15 mouse cellular contexts compared by ENCODE assay signal in genomic region chr11:85846509-85846908, GRCm38 (mm10). TPM values are rescaled to one million over a fixed set of nuclear protein-coding genes. Genes with fewer than 3 reads are reported as not detected.
DNase-seq lines count a peak whose midpoint lies in the region; ATAC-seq and TF ChIP-seq lines count a peak whose summit lies in the region.
"Had no signal": no experiment of that assay in that cellular context is flagged by ENCODE, and none has a peak within 500 bp of the region (broad histone marks: within the 10 kb centered on the region; RNA-seq: fewer than 3 reads in every experiment).

No protein-coding gene starts in this region.

- no peaks in the 10 kb centered on the region for H3K4me1 ChIP-seq in embryonic facial prominence, embryonic 11.5 days (ENCODE audit: control insufficient read depth, insufficient read depth, low read length)
- H3K4me1 ChIP-seq in kidney, postnatal 0 days (replicated peaks; ENCODE audit: insufficient read depth, low read length), result peaks cover 20% of the 10 kb centered on the region; the same call in 1 of the 2 replicates

- WGBS in embryonic facial prominence, embryonic 11.5 days, result 47% methylated on average over 4 of the region's 4 CpGs
- WGBS in kidney, postnatal 0 days, result 35% methylated on average over 4 of the region's 4 CpGs

- H3K27ac ChIP-seq in embryonic facial prominence, embryonic 11.5 days (replicated peaks; ENCODE audit: low read depth, low read length), result no peak overlapping the region
- peak overlapping the region; percentile 79 for H3K27ac ChIP-seq in kidney, postnatal 0 days
- H3K27ac ChIP-seq: embryonic facial prominence, embryonic 13.5 days; hindbrain, embryonic 14.5 days had no signal

- H3K9ac ChIP-seq in embryonic facial prominence, embryonic 11.5 days (replicated peaks; ENCODE audit: low read length), result 0 out of 2 replicates have a peak overlapping the region, but pooled peaks have one; percentile 19
- H3K9ac ChIP-seq in kidney, postnatal 0 days (ENCODE audit: low read depth, low read length), result no peak overlapping the region
- H3K9ac ChIP-seq: embryonic facial prominence, embryonic 13.5 days; hindbrain, embryonic 14.5 days had no signal

- intact Hi-C loops in gastrocnemius, postnatal 14 days (cut with DNase I; ENCODE audit: low total_unique reads), result loop anchor here (5.0 kb wide), 2 partner anchors 126 to 326 kb away; no protein-coding TSS in a partner anchor

- no peak overlapping the region for H3K4me3 ChIP-seq in embryonic facial prominence, embryonic 11.5 days (ENCODE audit: low read depth, low read length)
- no peak overlapping the region for H3K4me3 ChIP-seq in kidney, postnatal 0 days (replicated peaks; ENCODE audit: low read depth, low read length)
- H3K4me3 ChIP-seq: embryonic facial prominence, embryonic 13.5 days had no signal

- no peak for ATAC-seq in embryonic facial prominence, embryonic 11.5 days (replicated peaks; ENCODE audit: insufficient number of reproducible peaks, low FRiP score, low TSS enrichment, low read depth)
- no peak for ATAC-seq in kidney, postnatal 0 days (replicated peaks; ENCODE audit: low FRiP score, low read depth)
- ATAC-seq: CD4-positive, CD25-positive, alpha-beta regulatory T cell, adult 4 months had no signal

- H3K36me3 ChIP-seq in embryonic facial prominence, embryonic 11.5 days (replicated peaks; ENCODE audit: control insufficient read depth, insufficient read depth, low read depth, low read length), result no peaks in the 10 kb centered on the region
- no peaks in the 10 kb centered on the region for H3K36me3 ChIP-seq in kidney, postnatal 0 days (ENCODE audit: insufficient read depth, low read length)

- H3K27me3 ChIP-seq in embryonic facial prominence, embryonic 11.5 days (ENCODE audit: control insufficient read depth, insufficient read depth, low read length), result no peaks in the 10 kb centered on the region
- H3K27me3 ChIP-seq in kidney, postnatal 0 days (ENCODE audit: insufficient read depth, low read length), result no peaks in the 10 kb centered on the region

- DNase-seq in gastrocnemius, postnatal 25 days, result peak; percentile 73
- no peak for DNase-seq in gastrocnemius, postnatal 14 days
- DNase-seq in embryonic facial prominence, embryonic 11.5 days (ENCODE audit: low spot score), result no peak
- peak; percentile 37 for DNase-seq in kidney, postnatal 0 days (ENCODE audit: low spot score)
- peak; percentile 80 to 94 for DNase-seq in lung, postnatal 4 days
- no peak for DNase-seq in cerebellum, adult 11-12 months
- DNase-seq in cerebellum, adult 18-20 months, result no peak
- DNase-seq in right cerebral cortex, postnatal 25 days, result no peak
- DNase-seq: right cerebral cortex, postnatal 4 days had no signal

- TF ChIP-seq CTCF in kidney, postnatal 0 days (IDR thresholded peaks at IDR 0.05; ENCODE audit: low read depth), result no peak

- no peaks in the 10 kb centered on the region for H3K9me3 ChIP-seq in embryonic facial prominence, embryonic 11.5 days (replicated peaks; ENCODE audit: control insufficient read depth, low read length)
- no peaks in the 10 kb centered on the region for H3K9me3 ChIP-seq in kidney, postnatal 0 days (replicated peaks; ENCODE audit: low read length)
- H3K9me3 ChIP-seq: embryonic facial prominence, embryonic 13.5 days had no signal

- H3K4me2 ChIP-seq in embryonic facial prominence, embryonic 11.5 days (ENCODE audit: low read depth, low read length), result no peak overlapping the region
- H3K4me2 ChIP-seq in kidney, postnatal 0 days (ENCODE audit: low read length), result no peak overlapping the region
- H3K4me2 ChIP-seq: embryonic facial prominence, embryonic 13.5 days; hindbrain, embryonic 14.5 days had no signal

RNA-seq across cellular contexts. Expression of gene Gm11444, which starts 3.6 kb away (rescaled TPM):
- not detected for total RNA-seq in gastrocnemius, postnatal 25 days (2021)
- total RNA-seq in gastrocnemius, postnatal 14 days (2021), result not detected
- not detected in 2 replicates for polyA plus RNA-seq in embryonic facial prominence, embryonic 11.5 days (2014; fragmentation: Nextera tagmentation; extraction: Ambion mirVana)
- not detected in 2 replicates for polyA plus RNA-seq in kidney, postnatal 0 days (2015; fragmentation: Nextera tagmentation; extraction: Ambion mirVana)
- total RNA-seq: left cerebral cortex, adult 18-20 months; megakaryocyte, adult 5-6 weeks had no signal
- polyA plus RNA-seq: embryonic facial prominence, embryonic 13.5 days; frontal cortex, adult 2 months; hindbrain, embryonic 14.5 days had no signal

RNA-seq across cellular contexts. Expression of gene Tbx2, which starts 14.2 kb away (rescaled TPM):
- 1 to 10 TPM; 2.7 to 3.6 TPM for total RNA-seq in gastrocnemius, postnatal 25 days (2021)
- 10 to 100 TPM in 1 of 2 experiments, 1 to 10 TPM in 1; 9.7 to 10.1 TPM for total RNA-seq in gastrocnemius, postnatal 14 days (2021)
- polyA plus RNA-seq in embryonic facial prominence, embryonic 11.5 days (2014; fragmentation: Nextera tagmentation; extraction: Ambion mirVana), result 22.3 and 25.9 TPM in 2 replicates
- 15.6 and 22.5 TPM in 2 replicates for polyA plus RNA-seq in kidney, postnatal 0 days (2015; fragmentation: Nextera tagmentation; extraction: Ambion mirVana)
- polyA plus RNA-seq: CD4-positive, CD25-positive, alpha-beta regulatory T cell, adult 4 months had no signal

RNA-seq across cellular contexts. Expression of gene Tbx4, which starts 39.7 kb away (rescaled TPM):
- 1 to 10 TPM; 1.2 to 1.4 TPM for total RNA-seq in gastrocnemius, postnatal 25 days (2021)
- total RNA-seq in gastrocnemius, postnatal 14 days (2021), result 1 to 10 TPM; 1.7 to 2.6 TPM
- 0.65 and 1.5 TPM in 2 replicates for polyA plus RNA-seq in embryonic facial prominence, embryonic 11.5 days (2014; fragmentation: Nextera tagmentation; extraction: Ambion mirVana)
- polyA plus RNA-seq in kidney, postnatal 0 days (2015; fragmentation: Nextera tagmentation; extraction: Ambion mirVana), result 0.07 and 0.09 TPM in 2 replicates
- total RNA-seq: megakaryocyte, adult 5-6 weeks had no signal
- polyA plus RNA-seq: CD4-positive, CD25-positive, alpha-beta regulatory T cell, adult 4 months had no signal

Comparison
In these comparisons a context has a peak if more than half of its experiments do, and no peak if none do; other contexts are left out.
1. DNase-seq: peak in gastrocnemius, postnatal 25 days (single experiment), kidney, postnatal 0 days (single experiment) and lung, postnatal 4 days (2 of 2); none in gastrocnemius, postnatal 14 days (single experiment), embryonic facial prominence, embryonic 11.5 days (single experiment), cerebellum, adult 11-12 months (single experiment), cerebellum, adult 18-20 months (0 of 2) and right cerebral cortex, postnatal 25 days (single experiment).